In the genomic region with DNA sequence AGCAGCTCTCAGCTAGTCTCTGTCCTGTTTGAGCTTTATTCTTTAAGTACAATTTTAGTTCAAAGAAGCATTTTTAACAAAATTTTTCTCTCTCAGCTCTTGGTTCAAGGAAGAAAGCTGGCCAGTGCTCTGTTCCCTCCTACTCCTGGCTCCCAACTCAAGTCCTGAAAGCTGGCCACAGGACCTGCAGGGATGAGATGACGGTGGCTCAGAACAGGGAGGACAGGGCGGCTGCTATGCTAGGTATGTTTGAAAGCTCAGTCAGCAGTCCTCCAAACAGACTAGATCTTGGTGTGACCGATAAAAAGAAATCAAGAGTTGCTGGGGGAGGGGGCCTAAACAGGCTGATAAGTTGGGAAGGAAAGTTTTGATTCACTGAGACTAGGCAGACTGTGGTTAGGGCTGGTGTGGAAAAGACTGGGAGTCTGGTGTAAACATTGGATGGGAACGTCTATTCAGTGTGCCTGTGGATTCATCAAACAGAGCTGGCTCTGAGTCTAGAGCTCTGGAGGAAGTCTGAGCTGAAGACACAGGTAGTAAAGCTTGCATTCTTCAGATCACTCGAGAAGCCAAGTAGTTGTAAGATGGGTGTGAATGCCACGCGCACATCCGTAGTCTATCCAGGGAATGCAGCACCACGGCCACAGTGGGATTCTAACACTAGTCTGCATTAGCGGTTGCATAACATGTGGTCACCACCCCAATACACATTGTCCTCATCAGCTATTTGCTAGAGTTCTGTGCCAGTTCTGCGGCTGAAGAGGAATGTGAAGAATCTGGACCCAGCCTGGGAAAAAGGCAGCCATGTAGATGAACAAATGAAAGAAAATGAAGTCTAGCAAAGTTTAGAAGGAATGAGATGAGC, we compare ENCODE assay signal across 8 mouse cellular contexts. TPM values are rescaled to one million over a fixed set of nuclear protein-coding genes. Genes with fewer than 3 reads are reported as not detected.
A peak's percentile ranks its signal among the peaks of the same experiment; 100 is the strongest.
DNase-seq lines count a peak whose midpoint lies in the region; ATAC-seq and TF ChIP-seq lines count a peak whose summit lies in the region.
"Had no signal": no experiment of that assay in that cellular context is flagged by ENCODE, and none has a peak within 500 bp of the region (broad histone marks: within the 10 kb centered on the region; RNA-seq: fewer than 3 reads in every experiment).

No protein-coding gene starts in this region.

- POLR2A ChIA-PET in Patski (lab: Charles Lee): interaction anchor here (0.9 to 3.5 kb wide), 3 partner anchors 9 to 16 kb away, joined by 3 to 15 read pairs (median 3); no protein-coding TSS in a partner anchor

- TF ChIP-seq CTCF in Patski (IDR thresholded peaks at IDR 0.05): no peak
- TF ChIP-seq CTCF in lung, postnatal 0 days (IDR thresholded peaks at IDR 0.05): no peak

- peak; percentile 100 for TF ChIP-seq EP300 in lung, postnatal 0 days (IDR thresholded peaks at IDR 0.05)

- no peak overlapping the region for H3K4me3 ChIP-seq in heart, embryonic 16.5 days (ENCODE audit: low read length)
- H3K4me3 ChIP-seq in lung, postnatal 0 days (ENCODE audit: low read depth, low read length): no peak overlapping the region
- H3K4me3 ChIP-seq in midbrain, embryonic 11.5 days (ENCODE audit: low read depth, low read length): no peak overlapping the region
- H3K4me3 ChIP-seq: embryonic facial prominence, embryonic 12.5 days had no signal

- in situ Hi-C loops in Patski (cut with MboI; ENCODE audit: low pct_unique_long_range_greater_than_20kb): no loop called here

- H3K27ac ChIP-seq in heart, embryonic 16.5 days (ENCODE audit: low read length): peak overlapping the region; percentile 20; the same call in 1 of the 2 replicates
- H3K27ac ChIP-seq in lung, postnatal 0 days (ENCODE audit: low read length): peak overlapping the region; percentile 83
- no peak overlapping the region for H3K27ac ChIP-seq in midbrain, embryonic 11.5 days (ENCODE audit: low read depth, low read length)
- H3K27ac ChIP-seq: embryonic facial prominence, embryonic 12.5 days had no signal

- CTCF ChIA-PET in Patski (lab: Charles Lee): interaction anchor here (0.7 to 6.7 kb wide), 13 partner anchors 8 to 126 kb away, joined by 3 to 51 read pairs (median 3); no protein-coding TSS in a partner anchor

- H3K9ac ChIP-seq in heart, embryonic 16.5 days (ENCODE audit: low read length): no peak overlapping the region
- no peak overlapping the region for H3K9ac ChIP-seq in lung, postnatal 0 days (replicated peaks; ENCODE audit: low read depth)
- H3K9ac ChIP-seq in midbrain, embryonic 11.5 days (ENCODE audit: low read length): no peak overlapping the region
- H3K9ac ChIP-seq: embryonic facial prominence, embryonic 12.5 days had no signal

- no peaks in the 10 kb centered on the region for H3K36me3 ChIP-seq in heart, embryonic 16.5 days (ENCODE audit: control insufficient read depth, insufficient read depth)
- no peaks in the 10 kb centered on the region for H3K36me3 ChIP-seq in lung, postnatal 0 days (ENCODE audit: insufficient read depth, low read length)
- no peaks in the 10 kb centered on the region for H3K36me3 ChIP-seq in midbrain, embryonic 11.5 days (ENCODE audit: control insufficient read depth, insufficient read depth, low read length)
- H3K36me3 ChIP-seq: embryonic facial prominence, embryonic 12.5 days had no signal

- no peak overlapping the region for H3K4me2 ChIP-seq in heart, embryonic 16.5 days (ENCODE audit: low read depth, low read length)
- H3K4me2 ChIP-seq in lung, postnatal 0 days (replicated peaks; ENCODE audit: low read depth, low read length): no peak overlapping the region
- no peak overlapping the region for H3K4me2 ChIP-seq in midbrain, embryonic 11.5 days
- H3K4me2 ChIP-seq: embryonic facial prominence, embryonic 12.5 days had no signal

- DNase-seq in 3T3-L1 (ENCODE audit: low read depth, low spot score) (peak; percentile 99), Patski (ENCODE audit: low read depth, low spot score) (peak; percentile 93)
- DNase-seq in lung, postnatal 0 days (ENCODE audit: low spot score): peak; percentile 96
- DNase-seq in midbrain, embryonic 11.5 days (ENCODE audit: low spot score, missing footprints): no peak
- no peak for DNase-seq in spleen, postnatal 10 days (ENCODE audit: low spot score in 2 of 2)
- DNase-seq in cerebellum, postnatal 14 days: no peak

- peaks cover 16% of the 10 kb centered on the region for H3K4me1 ChIP-seq in heart, embryonic 16.5 days (ENCODE audit: control insufficient read depth, insufficient read depth, low read length)
- H3K4me1 ChIP-seq in lung, postnatal 0 days (ENCODE audit: insufficient read depth, low read depth, low read length): peaks cover 7% of the 10 kb centered on the region; the same call in 1 of the 2 replicates
- no peaks in the 10 kb centered on the region for H3K4me1 ChIP-seq in midbrain, embryonic 11.5 days (ENCODE audit: control insufficient read depth, insufficient read depth, low read length)

- WGBS in heart, embryonic 16.5 days: 60% methylated on average over 11 of the region's 11 CpGs
- 31% methylated on average over 11 of the region's 11 CpGs for WGBS in lung, postnatal 0 days
- WGBS in midbrain, embryonic 11.5 days: 85% methylated on average over 11 of the region's 11 CpGs

- H3K9me3 ChIP-seq in heart, embryonic 16.5 days (replicated peaks; ENCODE audit: control insufficient read depth, low read length): no peaks in the 10 kb centered on the region
- H3K9me3 ChIP-seq in lung, postnatal 0 days (ENCODE audit: low read length): no peaks in the 10 kb centered on the region
- no peaks in the 10 kb centered on the region for H3K9me3 ChIP-seq in midbrain, embryonic 11.5 days (ENCODE audit: control insufficient read depth, low read length)
- H3K9me3 ChIP-seq: embryonic facial prominence, embryonic 12.5 days had no signal

- no peaks in the 10 kb centered on the region for H3K27me3 ChIP-seq in Patski
- H3K27me3 ChIP-seq in heart, embryonic 16.5 days (ENCODE audit: control insufficient read depth, insufficient read depth, low read length): no peaks in the 10 kb centered on the region
- H3K27me3 ChIP-seq in lung, postnatal 0 days (replicated peaks; ENCODE audit: insufficient read depth, low read length): no peaks in the 10 kb centered on the region
- no peaks in the 10 kb centered on the region for H3K27me3 ChIP-seq in midbrain, embryonic 11.5 days (ENCODE audit: control insufficient read depth, insufficient read depth, low read length)
- H3K27me3 ChIP-seq: embryonic facial prominence, embryonic 12.5 days had no signal

- ATAC-seq in Patski: peak; percentile 91
- ATAC-seq in heart, embryonic 16.5 days (replicated peaks; ENCODE audit: extremely low read depth, insufficient read depth, low FRiP score): no peak; the same call in 1 of the 2 replicates
- peak; percentile 94 for ATAC-seq in lung, postnatal 0 days
- no peak for ATAC-seq in midbrain, embryonic 11.5 days (ENCODE audit: low FRiP score)

RNA-seq across cellular contexts. Expression of a gene that starts 53.3 kb away (rescaled TPM):
- polyA plus RNA-seq in Patski (2021): 29.2 TPM
- 27.0 and 32.3 TPM in 2 replicates for polyA plus RNA-seq in heart, embryonic 16.5 days (2015; fragmentation: Nextera tagmentation; extraction: Ambion mirVana)
- polyA plus RNA-seq in lung, postnatal 0 days (2015; fragmentation: Nextera tagmentation; extraction: Ambion mirVana): 24.6 and 26.3 TPM in 2 replicates
- 49.4 and 51.2 TPM in 2 replicates for polyA plus RNA-seq in midbrain, embryonic 11.5 days (2014; fragmentation: Nextera tagmentation; extraction: Ambion mirVana)

RNA-seq across cellular contexts. Expression of a gene that starts 53.6 kb away (rescaled TPM):
- 0.64 TPM for polyA plus RNA-seq in Patski (2021)
- polyA plus RNA-seq in heart, embryonic 16.5 days (2015; fragmentation: Nextera tagmentation; extraction: Ambion mirVana): 0.13 and 0.20 TPM in 2 replicates
- polyA plus RNA-seq in lung, postnatal 0 days (2015; fragmentation: Nextera tagmentation; extraction: Ambion mirVana): 0.30 and 0.58 TPM in 2 replicates
- polyA plus RNA-seq in midbrain, embryonic 11.5 days (2014; fragmentation: Nextera tagmentation; extraction: Ambion mirVana): 0.57 and 0.60 TPM in 2 replicates

Comparison
In these comparisons a context has a peak if more than half of its experiments do, and no peak if none do; other contexts are left out.
1. DNase-seq: peak in 3T3-L1 (single experiment), Patski (single experiment) and lung, postnatal 0 days (single experiment); none in midbrain, embryonic 11.5 days (single experiment), spleen, postnatal 10 days (0 of 2) and cerebellum, postnatal 14 days (0 of 2).
2. ATAC-seq: peak in Patski (single experiment) and lung, postnatal 0 days (single experiment); none in heart, embryonic 16.5 days (single experiment) and midbrain, embryonic 11.5 days (single experiment).